Mouse (Mus musculus): ENCODE data around the gene Mum1. TPM values are rescaled to one million over a fixed set of nuclear protein-coding genes. Genes with fewer than 3 reads are reported as not detected.
"Not testable (repeated sequence)": the region's sequence is repeated elsewhere in the genome, so short reads cannot be mapped to it uniquely, and the experiment has no call there.

Gene Mum1
- polyA plus RNA-seq, 1 experiment = not detected

- Histone ChIP-seq H3K27ac (ENCODE audit: insufficient read depth, low read depth, low read length) (no peak overlapping the region), H3K4me1 (ENCODE audit: control insufficient read depth, insufficient read depth, low read length) (peaks cover 5% of the 10 kb centered on the region), H3K4me3 (ENCODE audit: insufficient read depth, low read depth, low read length) (no peak overlapping the region)
- no peak for TF ChIP-seq CTCF (IDR thresholded peaks at IDR 0.05; ENCODE audit: insufficient read depth, low read depth, low read length)
- TF ChIP-seq POLR2A (IDR thresholded peaks at IDR 0.05; ENCODE audit: insufficient read depth, low read depth, low read length) = no peak
- WGBS = 27% methylated on average over 7 of the region's 7 CpGs
These were observed 22.2 kb upstream of the Mum1 start for GRCm38 (mm10) chr10:80204055-80204454.

GRCm38 (mm10) chr10:80207201-80207600, 19.0 kb upstream of the Mum1 start:
- peaks cover 5% of the 10 kb centered on the region for H3K4me1 ChIP-seq (ENCODE audit: control insufficient read depth, insufficient read depth, low read length)
- H3K27ac ChIP-seq (ENCODE audit: insufficient read depth, low read depth, low read length) = no peak overlapping the region
- no peak for TF ChIP-seq POLR2A (IDR thresholded peaks at IDR 0.05; ENCODE audit: insufficient read depth, low read depth, low read length)
- no peak for TF ChIP-seq CTCF (IDR thresholded peaks at IDR 0.05; ENCODE audit: insufficient read depth, low read depth, low read length)
- WGBS = 88% methylated on average over 1 of the region's 1 CpGs
- no peak overlapping the region for H3K4me3 ChIP-seq (ENCODE audit: insufficient read depth, low read depth, low read length)

- WGBS = 77% methylated on average over 10 of the region's 10 CpGs
- no peak overlapping the region for H3K4me3 ChIP-seq (ENCODE audit: insufficient read depth, low read depth, low read length)
- TF ChIP-seq POLR2A (IDR thresholded peaks at IDR 0.05; ENCODE audit: insufficient read depth, low read depth, low read length) (no peak), CTCF (IDR thresholded peaks at IDR 0.05; ENCODE audit: insufficient read depth, low read depth, low read length) (no peak)
- H3K27ac ChIP-seq (ENCODE audit: insufficient read depth, low read depth, low read length) = no peak overlapping the region
- peaks cover 5% of the 10 kb centered on the region for H3K4me1 ChIP-seq (ENCODE audit: control insufficient read depth, insufficient read depth, low read length)
These were observed 18.6 kb upstream of the Mum1 start for GRCm38 (mm10) chr10:80207676-80208075.

- 90% methylated on average over 4 of the region's 4 CpGs for WGBS
- H3K4me1 ChIP-seq (ENCODE audit: control insufficient read depth, insufficient read depth, low read length) = peaks cover 5% of the 10 kb centered on the region
- H3K27ac ChIP-seq (ENCODE audit: insufficient read depth, low read depth, low read length) = no peak overlapping the region
- TF ChIP-seq CTCF (IDR thresholded peaks at IDR 0.05; ENCODE audit: insufficient read depth, low read depth, low read length) (no peak), POLR2A (IDR thresholded peaks at IDR 0.05; ENCODE audit: insufficient read depth, low read depth, low read length) (no peak)
- no peak overlapping the region for H3K4me3 ChIP-seq (ENCODE audit: insufficient read depth, low read depth, low read length)
These were observed 18.0 kb upstream of the Mum1 start for GRCm38 (mm10) chr10:80208248-80208647.

GRCm38 (mm10) chr10:80208841-80209371, 17.3 kb upstream of the Mum1 start:
- H3K27ac ChIP-seq (ENCODE audit: insufficient read depth, low read depth, low read length) = no peak overlapping the region
- H3K4me3 ChIP-seq (ENCODE audit: insufficient read depth, low read depth, low read length) = no peak overlapping the region
- 15% methylated on average over 24 of the region's 24 CpGs for WGBS

GRCm38 (mm10) chr10:80211547-80212103, 14.6 kb upstream of the Mum1 start:
- not testable (repeated sequence) for H3K4me3 ChIP-seq (ENCODE audit: insufficient read depth, low read depth, low read length); H3K27ac ChIP-seq (ENCODE audit: insufficient read depth, low read depth, low read length); H3K4me1 ChIP-seq (ENCODE audit: control insufficient read depth, insufficient read depth, low read length)
- WGBS = 83% methylated on average over 7 of the region's 7 CpGs

More at GRCm38 (mm10) chr10:80208841-80209371, 17.3 kb upstream of the Mum1 start:
- no peak for TF ChIP-seq CTCF (IDR thresholded peaks at IDR 0.05; ENCODE audit: insufficient read depth, low read depth, low read length)
- TF ChIP-seq POLR2A (IDR thresholded peaks at IDR 0.05; ENCODE audit: insufficient read depth, low read depth, low read length) = no peak
- peaks cover 5% of the 10 kb centered on the region for H3K4me1 ChIP-seq (ENCODE audit: control insufficient read depth, insufficient read depth, low read length)

GRCm38 (mm10) chr10:80215048-80215772, 11.0 kb upstream of the Mum1 start:
- Histone ChIP-seq H3K4me3 (ENCODE audit: insufficient read depth, low read depth, low read length) (no peak overlapping the region), H3K4me1 (ENCODE audit: control insufficient read depth, insufficient read depth, low read length) (no peaks in the 10 kb centered on the region), H3K27ac (ENCODE audit: insufficient read depth, low read depth, low read length) (no peak overlapping the region)
- no peak for TF ChIP-seq POLR2A (IDR thresholded peaks at IDR 0.05; ENCODE audit: insufficient read depth, low read depth, low read length)
- no peak for TF ChIP-seq CTCF (IDR thresholded peaks at IDR 0.05; ENCODE audit: insufficient read depth, low read depth, low read length)
- 61% methylated on average over 16 of the region's 16 CpGs for WGBS

- Histone ChIP-seq H3K4me1 (ENCODE audit: control insufficient read depth, insufficient read depth, low read length) (no peaks in the 10 kb centered on the region), H3K4me3 (ENCODE audit: insufficient read depth, low read depth, low read length) (no peak overlapping the region), H3K27ac (ENCODE audit: insufficient read depth, low read depth, low read length) (no peak overlapping the region)
- WGBS = 46% methylated on average over 9 of the region's 9 CpGs
- TF ChIP-seq POLR2A (IDR thresholded peaks at IDR 0.05; ENCODE audit: insufficient read depth, low read depth, low read length) (no peak), CTCF (IDR thresholded peaks at IDR 0.05; ENCODE audit: insufficient read depth, low read depth, low read length) (no peak)
These were observed 5.6 kb upstream of the Mum1 start for GRCm38 (mm10) chr10:80220676-80221075.

GRCm38 (mm10) chr10:80223137-80223536, 3.1 kb upstream of the Mum1 start:
- 94% methylated on average over 2 of the region's 2 CpGs for WGBS
- not testable (repeated sequence) for H3K4me3 ChIP-seq (ENCODE audit: insufficient read depth, low read depth, low read length); H3K27ac ChIP-seq (ENCODE audit: insufficient read depth, low read depth, low read length); H3K4me1 ChIP-seq (ENCODE audit: control insufficient read depth, insufficient read depth, low read length)

Data from olfactory bulb, adult 2 months (tissue).